8 mouse cellular contexts compared by ENCODE assay signal in the genomic region with DNA sequence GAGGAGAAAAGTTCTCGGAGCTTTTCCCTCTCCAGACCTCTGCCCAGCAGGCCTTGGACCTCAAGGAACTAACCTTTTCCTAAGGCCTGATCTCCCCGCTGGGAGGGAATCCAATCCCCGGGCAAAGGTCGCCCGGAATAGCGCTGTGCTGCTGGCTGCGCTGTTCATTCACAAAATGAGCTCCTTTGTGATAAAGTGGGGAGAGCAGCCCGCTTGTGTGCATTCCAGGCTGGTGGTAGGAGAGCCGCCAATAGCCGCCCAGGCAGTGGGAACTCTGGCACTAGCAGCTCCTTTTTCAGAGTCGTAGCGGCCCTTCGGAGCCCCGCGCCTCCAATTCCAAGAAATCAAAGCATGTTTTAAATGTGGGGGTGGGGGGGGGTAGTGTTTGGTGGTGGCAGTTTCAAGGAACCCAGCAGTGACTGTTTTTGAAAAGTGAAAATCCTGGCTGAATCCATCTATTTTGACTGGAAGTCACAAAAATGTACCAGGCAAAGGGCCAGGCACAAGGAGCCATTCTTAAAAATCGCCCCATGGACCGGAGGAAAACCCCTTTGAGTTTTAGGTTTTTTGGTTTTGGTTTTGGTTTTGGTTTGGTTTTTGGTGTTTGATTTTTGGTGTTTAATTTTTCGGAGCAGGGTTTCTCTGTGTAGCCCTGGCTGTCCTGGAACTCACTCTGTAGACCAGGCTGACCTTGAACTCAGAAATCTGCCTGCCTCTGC.
A peak's percentile ranks its signal among the peaks of the same experiment; 100 is the strongest.
DNase-seq lines count a peak whose midpoint lies in the region; ATAC-seq lines count a peak whose summit lies in the region.

No protein-coding gene starts in this region.

- H3K9ac ChIP-seq in hindbrain, embryonic 15.5 days: peak overlapping the region; percentile 45
- H3K9ac ChIP-seq in lung, embryonic 15.5 days: 0 out of 2 replicates have a peak overlapping the region, but pooled peaks have one; percentile 23

- H3K4me1 ChIP-seq in hindbrain, embryonic 15.5 days (replicated peaks): peaks cover 17% of the 10 kb centered on the region
- H3K4me1 ChIP-seq in lung, embryonic 15.5 days: peaks cover 14% of the 10 kb centered on the region

- no peaks in the 10 kb centered on the region for H3K9me3 ChIP-seq in hindbrain, embryonic 15.5 days
- no peaks in the 10 kb centered on the region for H3K9me3 ChIP-seq in lung, embryonic 15.5 days

- H3K27me3 ChIP-seq in hindbrain, embryonic 15.5 days: peaks cover 18% of the 10 kb centered on the region; the same call in 1 of the 2 replicates
- peaks cover 4% of the 10 kb centered on the region; the same call in 1 of the 2 replicates for H3K27me3 ChIP-seq in lung, embryonic 15.5 days

- DNase-seq in adipocyte (ENCODE audit: low spot score): peak; percentile 53
- DNase-seq in cerebellum, postnatal 36 days: peak; percentile 24 to 25
- DNase-seq in gastrocnemius, adult 18-20 months (ENCODE audit: low spot score): peak; percentile 18
- DNase-seq in layer of hippocampus, postnatal 14 days (ENCODE audit: low spot score in 2 of 2): peak; percentile 46 to 77
- peak; percentile 24 for DNase-seq in ovary, postnatal 10 days (ENCODE audit: low spot score)
- no peak for DNase-seq in spleen, postnatal 4 days (ENCODE audit: low spot score in 2 of 2)

- peak overlapping the region; percentile 80 for H3K4me2 ChIP-seq in hindbrain, embryonic 15.5 days
- peak overlapping the region; percentile 71 for H3K4me2 ChIP-seq in lung, embryonic 15.5 days

- H3K36me3 ChIP-seq in hindbrain, embryonic 15.5 days: no peaks in the 10 kb centered on the region
- H3K36me3 ChIP-seq in lung, embryonic 15.5 days: no peaks in the 10 kb centered on the region

- 0 out of 2 replicates have a peak overlapping the region, but pooled peaks have one; percentile 14 for H3K27ac ChIP-seq in hindbrain, embryonic 15.5 days (replicated peaks)
- H3K27ac ChIP-seq in lung, embryonic 15.5 days: 0 out of 2 replicates have a peak overlapping the region, but pooled peaks have one; percentile 1

- peak; percentile 92 for ATAC-seq in hindbrain, embryonic 15.5 days (ENCODE audit: low FRiP score, low read depth)
- peak; percentile 85 for ATAC-seq in lung, embryonic 15.5 days (ENCODE audit: borderline replicate concordance, extremely low read depth, low FRiP score, low TSS enrichment)

- peak overlapping the region; percentile 43 for H3K4me3 ChIP-seq in hindbrain, embryonic 15.5 days
- peak overlapping the region; percentile 32 for H3K4me3 ChIP-seq in lung, embryonic 15.5 days

- 5% methylated on average over 18 of the region's 18 CpGs for WGBS in hindbrain, embryonic 15.5 days
- 8% methylated on average over 18 of the region's 18 CpGs for WGBS in lung, embryonic 15.5 days

Comparison
In these comparisons a context has a peak if more than half of its experiments do, and no peak if none do; other contexts are left out.
1. DNase-seq: peak in adipocyte (single experiment), cerebellum, postnatal 36 days (2 of 2), gastrocnemius, adult 18-20 months (single experiment), layer of hippocampus, postnatal 14 days (2 of 2) and ovary, postnatal 10 days (single experiment); none in spleen, postnatal 4 days (0 of 2).